Mouse (Mus musculus): Measurements from ENCODE around the gene Klhl3.

- TF ChIP-seq CTCF (IDR thresholded peaks at IDR 0.05; ENCODE audit: extremely low read depth, insufficient read length, insufficient replicate concordance, low read depth, low read length) (no peak), POLR2A (IDR thresholded peaks at IDR 0.05; ENCODE audit: low read depth, low read length) (no peak)
Measured at GRCm38 (mm10) chr13:58023726-58024453, 89.5 kb downstream of the Klhl3 start.

Measured in small intestine, adult 2 months (tissue).